Mouse (Mus musculus) CH12.LX (cell line): ENCODE measurements around the gene Gm9958.

Source experiments
- EP300 ChIP-seq: IDR thresholded peaks from 2 replicates; pipeline ENCODE4 v1.6.1; 2011; ENCODE audit warnings: low read length, improper control_type of control experiment
- POLR2A ChIP-seq: IDR thresholded peaks from 2 replicates; pipeline ENCODE4 v1.6.1; 2011; ENCODE audit warnings: low read depth, mild to moderate bottlenecking, improper control_type of control experiment, low read length

DNA sequence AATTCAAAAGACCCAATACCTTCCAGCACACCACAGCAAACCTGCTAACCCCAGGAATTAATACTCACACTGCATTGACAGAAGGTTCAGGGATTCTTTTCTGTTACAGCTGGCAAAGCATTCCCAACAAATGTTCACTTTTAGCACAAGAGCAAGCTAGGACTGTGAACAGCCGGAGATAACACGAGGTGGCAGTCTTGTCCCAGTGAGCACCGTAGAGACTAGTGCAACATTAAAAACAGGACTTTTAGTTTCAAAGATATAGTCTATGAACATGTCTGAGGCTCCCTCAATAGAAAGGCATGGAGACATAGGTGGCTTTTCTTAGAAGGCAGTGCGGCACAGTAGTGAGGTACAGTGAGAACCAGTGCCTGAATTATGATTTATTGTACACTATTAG lies 38.2 kb downstream of the Gm9958 start:
- TF ChIP-seq EP300 (no peak), POLR2A (no peak)
